Mouse (Mus musculus) MEL (cell line): ENCODE data around the gene Dapk1. TPM values are rescaled to one million over a fixed set of nuclear protein-coding genes. Genes with fewer than 3 reads are reported as not detected.

Source experiments
- DNase-seq: peaks from one replicate; pipeline ENCODE4 v3.0.0; 2011; ENCODE audit warnings: low read depth, low spot score
- H3K27ac ChIP-seq: 2 replicates; pipeline ENCODE4 v1.5.1; 2012; ENCODE audit warnings: low read depth, mild to moderate bottlenecking, control low read depth, low read length, moderate library complexity; ENCODE audit not compliant: control insufficient read depth
- H3K27me3 ChIP-seq, 2 experiments: fragments of 150-350 bp in 1 of 2; sonication (generic) in 1 of 2; 2 replicates each; pipeline ENCODE4 v1.6.1; 2012; ENCODE audit warnings: low read length in 2 of 2, mild to moderate bottlenecking in 2 of 2, improper control_type of control experiment in 1 of 2, moderate library complexity in 1 of 2; ENCODE audit not compliant: insufficient read depth in 2 of 2, control insufficient read depth in 1 of 2
- H3K36me3 ChIP-seq, 2 experiments: 2 replicates each; pipeline ENCODE4 v1.6.1; 2012 to 2014; ENCODE audit warnings: low read length in 2 of 2, improper control_type of control experiment in 1 of 2, inconsistent platforms in 1 of 2, mild to moderate bottlenecking in 1 of 2; ENCODE audit not compliant: insufficient read depth in 2 of 2, control insufficient read depth in 1 of 2
- H3K4me1 ChIP-seq, 2 experiments: fragments of 150-350 bp in 1 of 2; sonication (generic) in 1 of 2; 2 replicates each; pipeline ENCODE4 v1.6.1; 2012; ENCODE audit warnings: low read length in 2 of 2, improper control_type of control experiment in 1 of 2, mild to moderate bottlenecking in 1 of 2; ENCODE audit not compliant: insufficient read depth in 2 of 2, control insufficient read depth in 1 of 2
- H3K4me3 ChIP-seq, 2 experiments: fragments of 150-350 bp in 1 of 2; sonication (generic) in 1 of 2; 2 replicates each; pipeline ENCODE4 v1.5.1; 2012; ENCODE audit warnings: low read depth in 2 of 2, low read length in 2 of 2, mild to moderate bottlenecking in 2 of 2, moderate library complexity in 2 of 2, control low read depth in 1 of 2, improper control_type of control experiment in 1 of 2; ENCODE audit not compliant: control insufficient read depth in 1 of 2, insufficient read depth in 1 of 2
- H3K79me2 ChIP-seq: 2 replicates; pipeline ENCODE4 v1.6.1; 2012; ENCODE audit warnings: mild to moderate bottlenecking, low read length, moderate library complexity; ENCODE audit not compliant: control insufficient read depth, poor library complexity, insufficient read depth
- H3K9ac ChIP-seq: 2 replicates; pipeline ENCODE4 v1.6.1; 2012; ENCODE audit warnings: low read depth, mild to moderate bottlenecking, control low read depth, low read length, moderate library complexity; ENCODE audit not compliant: control insufficient read depth, poor library complexity, severe bottlenecking
- H3K9me3 ChIP-seq: fragments of 150-350 bp; sonication (generic); replicated peaks from 2 replicates; pipeline ENCODE4 v1.6.1; 2012; ENCODE audit warnings: mild to moderate bottlenecking, low read length, improper control_type of control experiment, moderate library complexity; ENCODE audit not compliant: insufficient read depth
- CHD1 ChIP-seq: IDR thresholded peaks from 2 replicates; pipeline ENCODE4 v1.6.1; 2012; ENCODE audit warnings: low read depth, mild to moderate bottlenecking, inconsistent platforms, low read length, improper control_type of control experiment
- CHD2 ChIP-seq: IDR thresholded peaks from 2 replicates; pipeline ENCODE4 v1.6.1; 2011; ENCODE audit warnings: low read length, improper control_type of control experiment
- CTCF ChIP-seq, 3 experiments: IDR thresholded peaks in 2 of 3; conservative IDR thresholded peaks in 1 of 3; 2 replicates each; pipeline ENCODE4 v1.5.1; 2011 to 2012; ENCODE audit warnings: low read length in 3 of 3, low read depth in 2 of 3, mild to moderate bottlenecking in 2 of 3, improper control_type of control experiment in 1 of 3, inconsistent platforms in 1 of 3, mixed read lengths in 1 of 3, moderate library complexity in 1 of 3; ENCODE audit not compliant: control insufficient read depth in 1 of 3, insufficient read depth in 1 of 3, poor library complexity in 1 of 3, severe bottlenecking in 1 of 3
- E2F4 ChIP-seq: IDR thresholded peaks from 2 replicates; pipeline ENCODE4 v1.6.1; 2011; ENCODE audit warnings: low read depth, low read length, improper control_type of control experiment, borderline replicate concordance
- EP300 ChIP-seq, 2 experiments: IDR thresholded peaks; 2 replicates each; pipeline ENCODE4 v1.6.1; 2011; ENCODE audit warnings: improper control_type of control experiment in 2 of 2, low read length in 2 of 2, low read depth in 1 of 2, mild to moderate bottlenecking in 1 of 2
- GABPA ChIP-seq: IDR thresholded peaks from 2 replicates; pipeline ENCODE4 v1.6.1; 2012; ENCODE audit warnings: low read depth, mild to moderate bottlenecking, inconsistent platforms, low read length, improper control_type of control experiment, moderate library complexity
- HCFC1 ChIP-seq: IDR thresholded peaks from 2 replicates; pipeline ENCODE4 v1.6.1; 2012; ENCODE audit warnings: low read depth, mild to moderate bottlenecking, inconsistent platforms, low read length, improper control_type of control experiment, moderate library complexity
- JUND ChIP-seq: IDR thresholded peaks from 2 replicates; pipeline ENCODE4 v1.6.1; 2011; ENCODE audit warnings: low read depth, mild to moderate bottlenecking, improper control_type of control experiment, low read length
- KAT2A ChIP-seq: conservative IDR thresholded peaks from 2 replicates; pipeline ENCODE4 v1.6.1; 2012; ENCODE audit warnings: low read depth, low read length, improper control_type of control experiment, inconsistent platforms
- MAFK ChIP-seq: IDR thresholded peaks from 2 replicates; pipeline ENCODE4 v1.6.1; 2011; ENCODE audit warnings: low read depth, mild to moderate bottlenecking, low read length, improper control_type of control experiment, borderline replicate concordance
- MAX ChIP-seq: IDR thresholded peaks from 2 replicates; pipeline ENCODE4 v1.6.1; 2011; ENCODE audit warnings: low read length, improper control_type of control experiment
- MEF2A ChIP-seq: IDR thresholded peaks from 2 replicates; pipeline ENCODE4 v1.6.1; 2014; ENCODE audit warnings: low read depth, mild to moderate bottlenecking, inconsistent platforms, low read length, improper control_type of control experiment; ENCODE audit not compliant: poor library complexity, insufficient replicate concordance, severe bottlenecking; ENCODE audit errors: extremely low read depth
- NELFE ChIP-seq: IDR thresholded peaks from 2 replicates; pipeline ENCODE4 v1.6.1; 2011; ENCODE audit warnings: low read depth, low read length, improper control_type of control experiment
- POLR2A ChIP-seq, 2 experiments: IDR thresholded peaks; 2 replicates each; pipeline ENCODE4 v1.6.1; 2011 to 2012; ENCODE audit warnings: low read length in 2 of 2, mild to moderate bottlenecking in 2 of 2, control low read depth in 1 of 2, improper control_type of control experiment in 1 of 2, low read depth in 1 of 2, moderate library complexity in 1 of 2; ENCODE audit not compliant: control insufficient read depth in 1 of 2, insufficient read depth in 1 of 2, poor library complexity in 1 of 2
- POLR2AphosphoS2 ChIP-seq: IDR thresholded peaks from 2 replicates; pipeline ENCODE4 v1.6.1; 2011; ENCODE audit warnings: low read length, improper control_type of control experiment
- RAD21 ChIP-seq: IDR thresholded peaks from 2 replicates; pipeline ENCODE4 v1.6.1; 2011; ENCODE audit warnings: mild to moderate bottlenecking, low read depth, low read length, improper control_type of control experiment
- RCOR1 ChIP-seq: IDR thresholded peaks from 2 replicates; pipeline ENCODE4 v1.6.1; 2012; ENCODE audit warnings: low read depth, mild to moderate bottlenecking, inconsistent platforms, low read length, improper control_type of control experiment
- SIN3A ChIP-seq: IDR thresholded peaks from 2 replicates; pipeline ENCODE4 v1.6.1; 2012; ENCODE audit warnings: low read length, improper control_type of control experiment, inconsistent platforms
- SMC3 ChIP-seq: IDR thresholded peaks from 2 replicates; pipeline ENCODE4 v1.6.1; 2011; ENCODE audit warnings: low read depth, low read length, improper control_type of control experiment
- TBP ChIP-seq: IDR thresholded peaks from 2 replicates; pipeline ENCODE4 v1.8.0; 2011; ENCODE audit warnings: low read depth, low read length, improper control_type of control experiment
- UBTF ChIP-seq: IDR thresholded peaks from 2 replicates; pipeline ENCODE4 v1.6.1; 2012; ENCODE audit warnings: low read depth, mild to moderate bottlenecking, inconsistent platforms, low read length, improper control_type of control experiment, moderate library complexity, borderline replicate concordance; ENCODE audit not compliant: insufficient read depth
- ZC3H11A ChIP-seq: IDR thresholded peaks from 2 replicates; pipeline ENCODE4 v1.6.1; 2012; ENCODE audit warnings: low read depth, mild to moderate bottlenecking, inconsistent platforms, low read length, improper control_type of control experiment
- ZKSCAN1 ChIP-seq: IDR thresholded peaks from 2 replicates; pipeline ENCODE4 v1.6.1; 2012; ENCODE audit warnings: low read depth, mild to moderate bottlenecking, inconsistent platforms, low read length, improper control_type of control experiment, moderate library complexity
- ZMIZ1 ChIP-seq: IDR thresholded peaks from 2 replicates; pipeline ENCODE4 v1.6.1; 2012; ENCODE audit warnings: low read depth, mild to moderate bottlenecking, inconsistent platforms, low read length, improper control_type of control experiment, moderate library complexity
- polyA plus RNA-seq, 2 experiments: library from polyadenylated mRNA; stranded (reverse) in 1 of 2; unstranded in 1 of 2; fragments of >175 nt in 1 of 2; fragments of >200 nt in 1 of 2; gene quantifications; 2 replicates each; pipeline versions ENCODE4 v1.2.1 to v1.2.4; 2012; ENCODE audit warnings: low replicate concordance in 2 of 2, low read depth in 1 of 2; ENCODE audit not compliant: insufficient read length in 2 of 2, insufficient read depth in 1 of 2, missing spikeins in 1 of 2
- total RNA-seq: library from RNA; depleted of rRNA; stranded (reverse); fragments of 300-350 nt; gene quantifications from 2 replicates; pipeline ENCODE4 v1.2.3, GENCODE M21; 2012

The Dapk1 gene
- total and polyA plus RNA-seq, 3 experiments: 5.1 to 8.2 TPM; not detected in 1

DNA sequence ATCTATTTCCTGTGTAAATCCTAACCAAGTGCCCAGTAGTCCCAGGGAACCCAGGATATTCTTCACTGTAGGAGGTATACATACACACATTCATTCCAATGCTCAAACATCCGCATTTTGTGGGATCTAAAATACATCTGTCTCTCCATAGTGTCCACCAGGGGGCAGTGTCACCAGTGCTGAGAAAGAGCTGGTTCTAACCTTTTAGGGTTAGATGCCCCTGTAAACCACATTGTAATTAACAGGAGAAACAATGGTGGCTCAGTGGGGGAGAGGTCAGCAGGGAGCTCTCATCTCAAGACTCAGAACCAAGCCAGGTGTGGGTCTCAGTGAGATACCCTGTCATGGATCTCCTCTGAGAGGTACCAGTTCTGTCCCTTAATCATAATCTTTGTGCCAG is 144.5 kb downstream of the Dapk1 start:
- peaks cover 6 to 35% of the 10 kb centered on the region in 2 experiments for H3K4me1 ChIP-seq
- DNase-seq: peak; percentile 68

DNA sequence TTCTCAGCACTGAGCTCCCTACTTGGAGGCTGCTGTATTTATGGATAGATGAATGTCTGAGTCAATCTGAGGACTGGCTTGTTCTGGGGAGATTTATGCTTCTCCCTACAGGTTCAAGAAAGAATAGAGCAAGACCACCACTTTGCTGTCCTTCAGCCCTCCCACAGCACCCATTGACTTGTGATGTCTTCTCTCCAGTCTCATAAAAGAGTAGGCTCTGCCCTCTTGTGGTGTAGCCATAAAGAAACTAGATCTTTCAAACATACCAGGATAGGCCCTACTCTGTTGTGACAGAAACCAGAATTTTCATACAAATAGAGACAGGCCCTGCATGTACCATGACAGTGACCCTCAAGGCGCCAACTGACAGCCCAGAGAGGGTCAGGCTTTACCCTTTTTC is 145.5 kb downstream of the Dapk1 start:
- no peaks in the 10 kb centered on the region for H3K79me2 ChIP-seq
- H3K27me3 ChIP-seq: no peaks in the 10 kb centered on the region
- no peak overlapping the region for H3K9ac ChIP-seq
- H3K9me3 ChIP-seq: no peaks in the 10 kb centered on the region
- H3K36me3 ChIP-seq: peaks cover 0 to 28% of the 10 kb centered on the region in 2 experiments; a peak in 2 of 4 replicates
- TF ChIP-seq CTCF (IDR thresholded peaks at IDR 0.05 in 2 of 3, conservative IDR thresholded peaks at IDR 0.05 in 1 of 3; ENCODE audit: control insufficient read depth in 1 of 3, insufficient read depth in 1 of 3, low read depth in 2 of 3, low read length in 3 of 3, poor library complexity in 1 of 3, severe bottlenecking in 1 of 3): peak in 1 of 3 experiments; percentile 36; a peak in 2 of 6 replicates
- TF ChIP-seq RAD21: peak; percentile 40
- no peak for TF ChIP-seq E2F4
- no peak for TF ChIP-seq HCFC1
- peak; percentile 19 for DNase-seq
- no peak overlapping the region for H3K27ac ChIP-seq
- H3K4me3 ChIP-seq: no peak overlapping the region
- peaks cover 6 to 31% of the 10 kb centered on the region in 2 experiments for H3K4me1 ChIP-seq

More for the DNA sequence above, 144.5 kb downstream of the Dapk1 start:
- Histone ChIP-seq H3K36me3 (peaks cover 0 to 28% of the 10 kb centered on the region in 2 experiments; a peak in 2 of 4 replicates), H3K9ac (no peak overlapping the region), H3K9me3 (no peaks in the 10 kb centered on the region), H3K4me3 (no peak overlapping the region), H3K27me3 (no peaks in the 10 kb centered on the region), H3K79me2 (no peaks in the 10 kb centered on the region), H3K27ac (no peak overlapping the region)
- TF ChIP-seq EP300 (IDR thresholded peaks at IDR 0.05; ENCODE audit: low read depth in 1 of 2, low read length in 2 of 2): no peak
- TF ChIP-seq MEF2A: no peak
- no peak for TF ChIP-seq SIN3A
- TF ChIP-seq ZC3H11A: no peak
- TF ChIP-seq UBTF: no peak
- TF ChIP-seq ZMIZ1: no peak
- no peak for TF ChIP-seq MAX
- no peak for TF ChIP-seq POLR2A (IDR thresholded peaks at IDR 0.05; ENCODE audit: control insufficient read depth in 1 of 2, insufficient read depth in 1 of 2, low read depth in 1 of 2, low read length in 2 of 2, poor library complexity in 1 of 2)
- no peak for TF ChIP-seq ZKSCAN1
- TF ChIP-seq CHD1: no peak
- no peak for TF ChIP-seq NELFE
- TF ChIP-seq TBP: no peak
- TF ChIP-seq E2F4: no peak
- peak; percentile 62 for TF ChIP-seq SMC3
- TF ChIP-seq CTCF (IDR thresholded peaks at IDR 0.05 in 2 of 3, conservative IDR thresholded peaks at IDR 0.05 in 1 of 3; ENCODE audit: control insufficient read depth in 1 of 3, insufficient read depth in 1 of 3, low read depth in 2 of 3, low read length in 3 of 3, poor library complexity in 1 of 3, severe bottlenecking in 1 of 3): peak; percentile 67 to 76 (median 75)
- no peak for TF ChIP-seq KAT2A
- peak; percentile 10; the same call in 1 of the 2 replicates for TF ChIP-seq RAD21
- no peak for TF ChIP-seq RCOR1
- no peak for TF ChIP-seq GABPA
- no peak for TF ChIP-seq MAFK
- no peak for TF ChIP-seq CHD2
- TF ChIP-seq POLR2AphosphoS2: no peak
- TF ChIP-seq JUND: no peak
